Mouse (Mus musculus): ENCODE data around the gene Sh3pxd2a.

GRCm38 (mm10) chr19:47264322-47265092 is 199.7 kb downstream of the Sh3pxd2a start:
- TF ChIP-seq POU5F1 (IDR thresholded peaks at IDR 0.05; ENCODE audit: borderline replicate concordance, low read length) (no peak), CTCF (conservative IDR thresholded peaks at IDR 0.05; ENCODE audit: low read length) (peak; percentile 73), NANOG (IDR thresholded peaks at IDR 0.05; ENCODE audit: borderline replicate concordance, low read length) (no peak)
